Mouse (Mus musculus): Measurements from ENCODE around the gene Mier1. TPM values are rescaled to one million over a fixed set of nuclear protein-coding genes. Genes with fewer than 3 reads are reported as not detected.

Mier1 gene
- total RNA-seq, 1 experiment, result 37.9 TPM

- Histone ChIP-seq H3K4me1 (ENCODE audit: control insufficient read depth in 2 of 2, insufficient read depth in 2 of 2, low read length in 2 of 2, poor library complexity in 1 of 2) (no peaks in the 10 kb centered on the region), H3K36me3 (ENCODE audit: control insufficient read depth, insufficient read depth, low read length, poor library complexity, severe bottlenecking) (peaks cover 6% of the 10 kb centered on the region; the same call in 1 of the 2 replicates), H3K9ac (ENCODE audit: insufficient read depth, low read depth, low read length, poor library complexity, severe bottlenecking) (no peak overlapping the region), H3K4me3 (ENCODE audit: insufficient read depth in 1 of 2, low read depth in 1 of 2, low read length in 2 of 2, poor library complexity in 1 of 2, severe bottlenecking in 1 of 2) (no peak overlapping the region), H3K9me3 (ENCODE audit: control insufficient read depth, insufficient read depth, low read depth, low read length) (no peaks in the 10 kb centered on the region), H3K27ac (ENCODE audit: insufficient read depth, low read depth, low read length, poor library complexity, severe bottlenecking) (no peak overlapping the region)
- DNase-seq (ENCODE audit: low read depth, low spot score), result no peak
- TF ChIP-seq ZC3H11A (IDR thresholded peaks at IDR 0.05; ENCODE audit: borderline replicate concordance, low read depth, low read length), result no peak
- no peak for TF ChIP-seq CHD2 (IDR thresholded peaks at IDR 0.05; ENCODE audit: low read depth, low read length)
- TF ChIP-seq HCFC1 (IDR thresholded peaks at IDR 0.05; ENCODE audit: borderline replicate concordance, insufficient read depth, low read length), result no peak
- in situ Hi-C loops (cut with MboI; ENCODE audit: low sequenced_read_pairs in 2 of 2, unreplicated experiment in 2 of 2), result no loop called here
Measured at GRCm38 (mm10) chr4:103171256-103171655, 57.1 kb downstream of the Mier1 start.

DNA sequence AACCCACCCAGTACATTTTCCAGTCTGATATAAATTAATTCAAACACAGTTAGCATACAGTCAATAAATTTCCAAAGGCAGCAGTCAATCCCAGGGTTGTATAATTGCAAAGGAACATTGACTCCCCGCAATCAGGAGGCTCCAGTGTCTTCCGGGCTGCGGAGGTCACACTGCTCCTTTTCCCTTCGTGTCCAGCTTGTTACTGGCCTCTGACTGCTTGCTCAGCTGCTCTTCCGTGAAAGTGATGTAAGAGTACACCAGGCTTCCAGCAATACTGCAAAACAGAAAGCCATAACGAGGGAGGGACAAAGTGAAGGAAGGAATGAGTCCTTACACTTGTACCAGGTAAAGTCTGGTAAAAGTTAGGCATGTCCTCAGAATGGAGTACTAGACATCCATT is 59.3 kb downstream of the Mier1 start:
- H3K4me3 ChIP-seq (ENCODE audit: insufficient read depth in 1 of 2, low read depth in 1 of 2, low read length in 2 of 2, poor library complexity in 1 of 2, severe bottlenecking in 1 of 2), result no peak overlapping the region
- no peak overlapping the region for H3K9ac ChIP-seq (ENCODE audit: insufficient read depth, low read depth, low read length, poor library complexity, severe bottlenecking)
- H3K27ac ChIP-seq (ENCODE audit: insufficient read depth, low read depth, low read length, poor library complexity, severe bottlenecking), result no peak overlapping the region
- in situ Hi-C loops (cut with MboI; ENCODE audit: low sequenced_read_pairs in 2 of 2, unreplicated experiment in 2 of 2), result no loop called here
- no peaks in the 10 kb centered on the region for H3K9me3 ChIP-seq (ENCODE audit: control insufficient read depth, insufficient read depth, low read depth, low read length)
- TF ChIP-seq HCFC1 (IDR thresholded peaks at IDR 0.05; ENCODE audit: borderline replicate concordance, insufficient read depth, low read length) (no peak), ZC3H11A (IDR thresholded peaks at IDR 0.05; ENCODE audit: borderline replicate concordance, low read depth, low read length) (no peak), ZNF384 (IDR thresholded peaks at IDR 0.05; ENCODE audit: low read depth, low read length) (no peak)
- H3K4me1 ChIP-seq (ENCODE audit: control insufficient read depth in 2 of 2, insufficient read depth in 2 of 2, low read length in 2 of 2, poor library complexity in 1 of 2), result peaks cover 0 to 2% of the 10 kb centered on the region in 2 experiments; a peak in 1 of 4 replicates
- no peak for DNase-seq (ENCODE audit: low read depth, low spot score)
- H3K36me3 ChIP-seq (ENCODE audit: control insufficient read depth, insufficient read depth, low read length, poor library complexity, severe bottlenecking), result peaks cover 6% of the 10 kb centered on the region; the same call in 1 of the 2 replicates

- H3K36me3 ChIP-seq (ENCODE audit: control insufficient read depth, insufficient read depth, low read length, poor library complexity, severe bottlenecking), result peaks cover 6% of the 10 kb centered on the region; the same call in 1 of the 2 replicates
- H3K4me1 ChIP-seq (ENCODE audit: control insufficient read depth in 2 of 2, insufficient read depth in 2 of 2, low read length in 2 of 2, poor library complexity in 1 of 2), result peaks cover 0 to 2% of the 10 kb centered on the region in 2 experiments; a peak in 1 of 4 replicates
- in situ Hi-C loops (cut with MboI; ENCODE audit: low sequenced_read_pairs in 2 of 2, unreplicated experiment in 2 of 2), result no loop called here
- no peak for DNase-seq (ENCODE audit: low read depth, low spot score)
- H3K4me3 ChIP-seq (ENCODE audit: insufficient read depth in 1 of 2, low read depth in 1 of 2, low read length in 2 of 2, poor library complexity in 1 of 2, severe bottlenecking in 1 of 2), result no peak overlapping the region
- H3K9me3 ChIP-seq (ENCODE audit: control insufficient read depth, insufficient read depth, low read depth, low read length), result no peaks in the 10 kb centered on the region
- H3K27ac ChIP-seq (ENCODE audit: insufficient read depth, low read depth, low read length, poor library complexity, severe bottlenecking), result no peak overlapping the region
- no peak overlapping the region for H3K9ac ChIP-seq (ENCODE audit: insufficient read depth, low read depth, low read length, poor library complexity, severe bottlenecking)
- TF ChIP-seq CHD2 (IDR thresholded peaks at IDR 0.05; ENCODE audit: low read depth, low read length) (no peak), ZC3H11A (IDR thresholded peaks at IDR 0.05; ENCODE audit: borderline replicate concordance, low read depth, low read length) (no peak), MAFK (IDR thresholded peaks at IDR 0.05; ENCODE audit: insufficient read depth, low read depth, low read length) (no peak), HCFC1 (IDR thresholded peaks at IDR 0.05; ENCODE audit: borderline replicate concordance, insufficient read depth, low read length) (no peak), ZNF384 (IDR thresholded peaks at IDR 0.05; ENCODE audit: low read depth, low read length) (no peak)
Measured at GRCm38 (mm10) chr4:103174001-103174400, 59.8 kb downstream of the Mier1 start.

GRCm38 (mm10) chr4:103177681-103178080 is 63.5 kb downstream of the Mier1 start:
- H3K9ac ChIP-seq (ENCODE audit: insufficient read depth, low read depth, low read length, poor library complexity, severe bottlenecking), result no peak overlapping the region
- H3K9me3 ChIP-seq (ENCODE audit: control insufficient read depth, insufficient read depth, low read depth, low read length), result no peaks in the 10 kb centered on the region
- no peaks in the 10 kb centered on the region for H3K36me3 ChIP-seq (ENCODE audit: control insufficient read depth, insufficient read depth, low read length, poor library complexity, severe bottlenecking)
- no peak for DNase-seq (ENCODE audit: low read depth, low spot score)
- H3K27ac ChIP-seq (ENCODE audit: insufficient read depth, low read depth, low read length, poor library complexity, severe bottlenecking), result no peak overlapping the region
- TF ChIP-seq ZC3H11A (IDR thresholded peaks at IDR 0.05; ENCODE audit: borderline replicate concordance, low read depth, low read length), result no peak
- no peak for TF ChIP-seq HCFC1 (IDR thresholded peaks at IDR 0.05; ENCODE audit: borderline replicate concordance, insufficient read depth, low read length)
- no peak for TF ChIP-seq ZNF384 (IDR thresholded peaks at IDR 0.05; ENCODE audit: low read depth, low read length)
- TF ChIP-seq MAFK (IDR thresholded peaks at IDR 0.05; ENCODE audit: insufficient read depth, low read depth, low read length), result no peak
- TF ChIP-seq CHD2 (IDR thresholded peaks at IDR 0.05; ENCODE audit: low read depth, low read length), result no peak
- peaks cover 0 to 2% of the 10 kb centered on the region in 2 experiments; a peak in 1 of 4 replicates for H3K4me1 ChIP-seq (ENCODE audit: control insufficient read depth in 2 of 2, insufficient read depth in 2 of 2, low read length in 2 of 2, poor library complexity in 1 of 2)
- in situ Hi-C loops (cut with MboI; ENCODE audit: low sequenced_read_pairs in 2 of 2, unreplicated experiment in 2 of 2), result no loop called here
- H3K4me3 ChIP-seq (ENCODE audit: insufficient read depth in 1 of 2, low read depth in 1 of 2, low read length in 2 of 2, poor library complexity in 1 of 2, severe bottlenecking in 1 of 2), result no peak overlapping the region
